Mouse (Mus musculus): ENCODE results near the gene Plekhg5. TPM values are rescaled to one million over a fixed set of nuclear protein-coding genes. Genes with fewer than 3 reads are reported as not detected.

The Plekhg5 gene
- polyA plus RNA-seq, 1 experiment from 2014 or later = 13.8 TPM

DNA sequence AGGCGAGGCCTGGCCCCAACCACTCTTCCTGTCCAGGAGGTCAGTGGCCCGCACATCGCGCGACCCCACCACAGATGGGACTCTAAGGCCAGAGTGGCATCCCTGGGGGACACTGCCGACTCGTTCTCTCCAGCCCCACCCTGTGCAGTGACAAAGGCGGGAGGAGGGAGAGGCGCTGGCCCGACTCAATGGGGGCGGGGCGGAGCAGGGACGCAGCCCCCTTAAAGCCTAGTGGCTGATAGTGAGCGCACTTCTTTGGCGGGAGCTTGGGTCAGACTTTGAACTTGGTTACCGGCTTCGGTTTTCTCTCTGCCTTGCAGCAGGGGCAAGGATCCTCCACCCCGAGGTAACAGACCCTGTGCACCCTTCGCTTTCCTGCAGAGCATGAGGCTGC, 87.0 kb downstream of the Plekhg5 start:
- peaks cover 12% of the 10 kb centered on the region for H3K4me1 ChIP-seq (ENCODE audit: control insufficient read depth, insufficient read depth, low read depth, low read length)
- no peaks in the 10 kb centered on the region for H3K9me3 ChIP-seq (ENCODE audit: control insufficient read depth, low read length)
- H3K27ac ChIP-seq (ENCODE audit: low read depth, low read length) = no peak overlapping the region
- H3K36me3 ChIP-seq (ENCODE audit: control insufficient read depth, insufficient read depth, low read length) = no peaks in the 10 kb centered on the region
- ATAC-seq = no peak
- H3K27me3 ChIP-seq (replicated peaks; ENCODE audit: control insufficient read depth, insufficient read depth, low read length) = peaks cover 57% of the 10 kb centered on the region
- peak overlapping the region; percentile 16; the same call in 1 of the 2 replicates for H3K4me3 ChIP-seq (ENCODE audit: low read length)
- peak overlapping the region; percentile 22 for H3K4me2 ChIP-seq (ENCODE audit: low read length)
- under 1% methylated on average over 19 of the region's 19 CpGs for WGBS
- H3K9ac ChIP-seq (ENCODE audit: low read depth, low read length) = peak overlapping the region; percentile 22

DNA sequence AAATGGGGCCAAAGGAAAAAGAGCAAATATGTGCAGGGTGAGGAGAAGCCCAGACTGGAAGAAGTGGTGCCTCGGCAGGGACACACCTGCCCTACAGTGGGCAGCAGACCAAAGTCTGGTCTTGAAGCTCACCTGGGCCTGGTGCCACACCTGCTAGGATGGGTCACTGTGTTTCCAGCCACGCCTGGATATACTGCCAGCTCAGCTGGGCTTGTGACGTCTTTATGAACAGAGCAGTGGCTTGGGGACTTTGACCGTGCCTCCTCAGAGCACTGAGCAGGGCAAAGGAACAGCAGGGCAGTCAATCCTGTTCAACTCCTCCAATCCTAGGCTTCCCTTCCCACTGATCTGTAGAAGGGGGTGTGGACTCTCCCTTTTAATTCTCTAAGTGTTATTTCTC, 88.5 kb downstream of the Plekhg5 start:
- Histone ChIP-seq H3K4me2 (ENCODE audit: low read length) (no peak overlapping the region), H3K4me1 (ENCODE audit: control insufficient read depth, insufficient read depth, low read depth, low read length) (peaks cover 12% of the 10 kb centered on the region), H3K4me3 (ENCODE audit: low read length) (no peak overlapping the region), H3K27ac (ENCODE audit: low read depth, low read length) (no peak overlapping the region), H3K36me3 (ENCODE audit: control insufficient read depth, insufficient read depth, low read length) (no peaks in the 10 kb centered on the region), H3K9ac (ENCODE audit: low read depth, low read length) (no peak overlapping the region), H3K9me3 (ENCODE audit: control insufficient read depth, low read length) (no peaks in the 10 kb centered on the region), H3K27me3 (replicated peaks; ENCODE audit: control insufficient read depth, insufficient read depth, low read length) (peaks cover 55% of the 10 kb centered on the region)
- no peak for ATAC-seq
- WGBS = 33% methylated on average over 4 of the region's 4 CpGs

DNA sequence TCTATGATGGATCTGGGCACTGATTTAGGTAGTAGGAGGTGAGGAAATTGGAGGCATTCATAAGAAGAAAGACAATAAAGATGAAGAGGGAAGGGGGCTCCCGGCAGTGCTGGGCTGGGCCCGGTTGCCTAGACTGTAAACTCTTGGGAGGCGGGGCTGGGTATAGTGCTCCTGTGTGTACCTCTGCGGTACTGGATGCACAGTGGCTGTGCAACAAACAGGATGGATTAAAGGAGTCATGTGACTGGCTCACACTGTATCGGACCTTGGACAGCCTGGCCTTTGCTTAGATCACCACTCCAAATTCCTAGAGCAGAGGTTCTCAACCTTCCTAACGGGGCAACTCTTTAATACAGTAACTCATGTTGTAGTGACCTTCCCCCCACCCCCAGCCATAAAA, 89.3 kb downstream of the Plekhg5 start:
- no peaks in the 10 kb centered on the region for H3K36me3 ChIP-seq (ENCODE audit: control insufficient read depth, insufficient read depth, low read length)
- no peak overlapping the region for H3K9ac ChIP-seq (ENCODE audit: low read depth, low read length)
- WGBS = 78% methylated on average over 6 of the region's 6 CpGs
- no peaks in the 10 kb centered on the region for H3K9me3 ChIP-seq (ENCODE audit: control insufficient read depth, low read length)
- H3K4me3 ChIP-seq (ENCODE audit: low read length) = no peak overlapping the region
- H3K27me3 ChIP-seq (replicated peaks; ENCODE audit: control insufficient read depth, insufficient read depth, low read length) = peaks cover 55% of the 10 kb centered on the region
- H3K4me1 ChIP-seq (ENCODE audit: control insufficient read depth, insufficient read depth, low read depth, low read length) = peaks cover 12% of the 10 kb centered on the region
- ATAC-seq = no peak
- no peak overlapping the region for H3K27ac ChIP-seq (ENCODE audit: low read depth, low read length)
- no peak overlapping the region for H3K4me2 ChIP-seq (ENCODE audit: low read length)

DNA sequence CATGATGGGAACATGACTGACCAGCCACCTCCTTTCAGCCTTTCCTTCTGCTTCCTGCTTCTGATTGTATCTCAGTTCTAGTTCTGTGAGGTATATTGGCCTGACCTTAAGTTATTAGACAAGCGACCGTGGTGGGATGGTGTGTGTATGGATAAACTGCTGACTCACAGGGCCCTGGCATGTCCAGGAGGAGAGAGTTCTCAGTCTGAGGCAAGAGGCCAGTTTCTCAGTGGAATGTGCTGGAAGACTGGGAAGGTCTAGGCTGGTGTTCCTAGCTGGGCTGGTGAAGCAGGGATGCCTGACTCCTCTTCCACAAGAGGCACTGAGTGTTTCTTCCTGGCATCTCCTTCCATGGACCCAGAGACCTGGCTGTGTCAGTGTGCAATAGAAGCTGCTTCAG, 90.5 kb downstream of the Plekhg5 start:
- no peak overlapping the region for H3K4me3 ChIP-seq (ENCODE audit: low read length)
- peaks cover 12% of the 10 kb centered on the region for H3K4me1 ChIP-seq (ENCODE audit: control insufficient read depth, insufficient read depth, low read depth, low read length)
- no peak overlapping the region for H3K4me2 ChIP-seq (ENCODE audit: low read length)
- no peak overlapping the region for H3K9ac ChIP-seq (ENCODE audit: low read depth, low read length)
- H3K36me3 ChIP-seq (ENCODE audit: control insufficient read depth, insufficient read depth, low read length) = no peaks in the 10 kb centered on the region
- peaks cover 47% of the 10 kb centered on the region for H3K27me3 ChIP-seq (replicated peaks; ENCODE audit: control insufficient read depth, insufficient read depth, low read length)
- ATAC-seq = no peak
- WGBS = 85% methylated on average over 2 of the region's 2 CpGs
- no peaks in the 10 kb centered on the region for H3K9me3 ChIP-seq (ENCODE audit: control insufficient read depth, low read length)
- no peak overlapping the region for H3K27ac ChIP-seq (ENCODE audit: low read depth, low read length)

Other genes starting within 250 kb of the Plekhg5 start
- gene Camta1, start 210.6 kb upstream of the Plekhg5 start, polyA plus RNA-seq (2015; fragmentation: Nextera tagmentation; extraction: Ambion mirVana) = 139 and 153 TPM in 2 replicates
- gene Dnajc11, start 138.8 kb upstream of the Plekhg5 start, polyA plus RNA-seq (2015; fragmentation: Nextera tagmentation; extraction: Ambion mirVana) = 78.4 and 86.9 TPM in 2 replicates
- gene Thap3, start 83.5 kb upstream of the Plekhg5 start, polyA plus RNA-seq (2015; fragmentation: Nextera tagmentation; extraction: Ambion mirVana) = 35.4 and 35.7 TPM in 2 replicates
- gene Phf13, start 76.2 kb upstream of the Plekhg5 start, polyA plus RNA-seq (2015; fragmentation: Nextera tagmentation; extraction: Ambion mirVana) = 21.3 and 24.8 TPM in 2 replicates
- gene Klhl21, start 63.7 kb upstream of the Plekhg5 start, polyA plus RNA-seq (2015; fragmentation: Nextera tagmentation; extraction: Ambion mirVana) = 4.7 and 5.0 TPM in 2 replicates
- gene Zbtb48, start 44.8 kb upstream of the Plekhg5 start, polyA plus RNA-seq (2015; fragmentation: Nextera tagmentation; extraction: Ambion mirVana) = 18.1 and 20.9 TPM in 2 replicates
- gene Tas1r1, start 33.9 kb upstream of the Plekhg5 start, polyA plus RNA-seq (2015; fragmentation: Nextera tagmentation; extraction: Ambion mirVana) = 1.9 and 2.0 TPM in 2 replicates
- gene Nol9, start 33.2 kb upstream of the Plekhg5 start, polyA plus RNA-seq (2015; fragmentation: Nextera tagmentation; extraction: Ambion mirVana) = 18.7 and 23.0 TPM in 2 replicates
- gene Tnfrsf25, start 43.4 kb downstream of the Plekhg5 start, polyA plus RNA-seq (2015; fragmentation: Nextera tagmentation; extraction: Ambion mirVana) = 0.80 and 1.1 TPM in 2 replicates
- 0.34 and 0.46 TPM in 2 replicates for gene Espn, start 79.9 kb downstream of the Plekhg5 start, polyA plus RNA-seq (2015; fragmentation: Nextera tagmentation; extraction: Ambion mirVana)
- not detected in 2 replicates for gene Hes2, start 86.4 kb downstream of the Plekhg5 start, polyA plus RNA-seq (2015; fragmentation: Nextera tagmentation; extraction: Ambion mirVana)
- gene Acot7, start 105.6 kb downstream of the Plekhg5 start, polyA plus RNA-seq (2015; fragmentation: Nextera tagmentation; extraction: Ambion mirVana) = 478 and 542 TPM in 2 replicates
- 15.5 and 16.4 TPM in 2 replicates for gene Gpr153, start 201.7 kb downstream of the Plekhg5 start, polyA plus RNA-seq (2015; fragmentation: Nextera tagmentation; extraction: Ambion mirVana)
- gene Hes3, start 219.2 kb downstream of the Plekhg5 start, polyA plus RNA-seq (2015; fragmentation: Nextera tagmentation; extraction: Ambion mirVana) = 0.11 and 0.50 TPM in 2 replicates
- gene Icmt, start 224.7 kb downstream of the Plekhg5 start, polyA plus RNA-seq (2015; fragmentation: Nextera tagmentation; extraction: Ambion mirVana) = 17.2 and 22.2 TPM in 2 replicates
- gene Rnf207, start 246.5 kb downstream of the Plekhg5 start, polyA plus RNA-seq (2015; fragmentation: Nextera tagmentation; extraction: Ambion mirVana) = 9.0 and 10.6 TPM in 2 replicates

Measured in hindbrain, embryonic 16.5 days (tissue).